Mouse (Mus musculus) spleen, adult 12 weeks (tissue): ENCODE measurements around the gene Pla2g2d.

Experiments used
- DNase-seq: peaks from one replicate; pipeline ENCODE4 v3.0.0; 2022; ENCODE audit warnings: low spot score

The Pla2g2d gene

GRCm38 (mm10) chr4:138827147-138827546 lies 51.6 kb downstream of the Pla2g2d start:
- no peak for DNase-seq
